Mouse (Mus musculus) forebrain, embryonic 10.5 days (tissue): ENCODE data around the gene Adprm. TPM values are rescaled to one million over a fixed set of nuclear protein-coding genes. Genes with fewer than 3 reads are reported as not detected.

Experiments
- DNase-seq: peaks from one replicate; pipeline ENCODE4 v3.0.0-alpha.2; 2017; ENCODE audit warnings: low spot score; ENCODE audit errors: extremely low spot score
- H3K27ac ChIP-seq: fragments of 300-500 bp; sonication (generic); 2 replicates; pipeline ENCODE4 v1.5.1; 2016; ENCODE audit warnings: mild to moderate bottlenecking
- H3K27me3 ChIP-seq: fragments of 300-500 bp; sonication (generic); 2 replicates; pipeline ENCODE4 v1.6.1; 2016; ENCODE audit warnings: mild to moderate bottlenecking; ENCODE audit not compliant: poor library complexity, severe bottlenecking
- H3K36me3 ChIP-seq: fragments of 300-500 bp; sonication (generic); replicated peaks from 2 replicates; pipeline ENCODE4 v1.6.1; 2016; ENCODE audit warnings: mild to moderate bottlenecking, moderate library complexity
- H3K4me1 ChIP-seq: fragments of 300-500 bp; sonication (generic); 2 replicates; pipeline ENCODE4 v1.6.1; 2016
- H3K4me3 ChIP-seq: fragments of 300-500 bp; sonication (generic); 2 replicates; pipeline ENCODE4 v1.5.1; 2016; ENCODE audit warnings: mild to moderate bottlenecking, moderate library complexity
- H3K9me3 ChIP-seq: fragments of 300-500 bp; sonication (generic); 2 replicates; pipeline ENCODE4 v1.6.1; 2016; ENCODE audit warnings: mild to moderate bottlenecking, moderate library complexity
- whole genome bisulfite sequencing: fragments of 180-500 bp; shearing (Covaris S2); methylation state at CpG from one replicate; pipeline ENCODE4 v1.1.7; 2016; 5-methylcytosine and 5-hydroxymethylcytosine counted together
- polyA plus RNA-seq: library from polyadenylated mRNA; unstranded; fragments of >200 nt; fragmentation: Nextera tagmentation; extraction: Ambion mirVana; gene quantifications from 2 replicates; pipeline ENCODE4 v1.2.1, GENCODE M21; 2016

Adprm gene
- polyA plus RNA-seq, 1 experiment from 2014 or later, result 28.5 TPM

DNA sequence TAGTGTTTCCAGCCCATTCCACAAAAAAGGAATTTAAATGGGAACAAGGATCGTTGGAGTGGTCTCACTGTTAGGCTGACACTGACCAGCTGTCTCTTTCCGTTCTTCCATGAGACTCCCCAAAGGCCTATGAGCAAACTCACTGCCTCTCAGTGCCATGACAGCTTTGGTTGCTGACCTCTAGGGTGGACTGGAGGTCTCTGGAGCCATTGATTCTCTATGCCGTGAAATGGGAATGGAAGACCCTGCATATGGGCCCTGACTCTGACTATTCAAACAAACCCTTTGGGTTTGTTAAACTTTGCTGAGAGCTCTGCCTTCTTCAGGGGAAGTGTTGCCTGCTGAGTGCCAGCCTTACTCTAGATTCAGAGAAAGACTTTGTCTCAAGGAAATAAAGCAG lies 15.3 kb upstream of the Adprm start:
- H3K9me3 ChIP-seq, result no peaks in the 10 kb centered on the region
- no peaks in the 10 kb centered on the region for H3K27me3 ChIP-seq
- 89% methylated on average over 3 of the region's 3 CpGs for WGBS
- H3K27ac ChIP-seq, result no peak overlapping the region
- H3K36me3 ChIP-seq, result peaks cover 52% of the 10 kb centered on the region
- DNase-seq, result no peak
- 0 out of 2 replicates have a peak, but pooled peaks cover 3% of the 10 kb centered on the region for H3K4me1 ChIP-seq
- H3K4me3 ChIP-seq, result no peak overlapping the region

DNA sequence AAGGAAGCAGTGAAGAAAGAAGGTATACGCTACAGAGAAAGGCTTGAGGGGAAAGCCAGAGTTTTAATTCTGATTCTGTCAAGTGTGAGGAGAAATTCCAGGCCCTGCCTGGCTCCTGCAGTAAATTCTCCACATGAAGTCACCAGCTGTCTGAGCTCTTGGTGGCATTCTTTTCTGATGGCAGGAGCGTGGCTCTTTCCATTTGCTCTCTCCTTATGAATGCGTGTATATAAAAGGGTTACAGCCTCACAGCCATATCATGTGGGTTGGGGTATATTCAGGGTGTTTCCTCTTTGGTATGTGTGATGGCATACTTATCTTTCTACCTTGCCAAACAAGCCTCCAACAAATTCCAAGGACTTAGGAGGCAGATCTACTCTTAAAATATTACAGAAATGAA lies 10.3 kb upstream of the Adprm start:
- H3K4me1 ChIP-seq, result no peaks in the 10 kb centered on the region
- H3K9me3 ChIP-seq, result no peaks in the 10 kb centered on the region
- WGBS, result 94% methylated on average over 3 of the region's 3 CpGs
- H3K27ac ChIP-seq, result no peak overlapping the region
- no peak for DNase-seq
- no peak overlapping the region for H3K4me3 ChIP-seq
- peaks cover 97% of the 10 kb centered on the region for H3K36me3 ChIP-seq
- H3K27me3 ChIP-seq, result no peaks in the 10 kb centered on the region

- no peak overlapping the region for H3K27ac ChIP-seq
- no peaks in the 10 kb centered on the region for H3K4me1 ChIP-seq
- DNase-seq, result no peak
- H3K4me3 ChIP-seq, result no peak overlapping the region
- peaks cover 97% of the 10 kb centered on the region for H3K36me3 ChIP-seq
- 93% methylated on average over 2 of the region's 2 CpGs for WGBS
- H3K27me3 ChIP-seq, result no peaks in the 10 kb centered on the region
- no peaks in the 10 kb centered on the region for H3K9me3 ChIP-seq
Measured at GRCm38 (mm10) chr11:67061311-67061710, 8.9 kb upstream of the Adprm start.

DNA sequence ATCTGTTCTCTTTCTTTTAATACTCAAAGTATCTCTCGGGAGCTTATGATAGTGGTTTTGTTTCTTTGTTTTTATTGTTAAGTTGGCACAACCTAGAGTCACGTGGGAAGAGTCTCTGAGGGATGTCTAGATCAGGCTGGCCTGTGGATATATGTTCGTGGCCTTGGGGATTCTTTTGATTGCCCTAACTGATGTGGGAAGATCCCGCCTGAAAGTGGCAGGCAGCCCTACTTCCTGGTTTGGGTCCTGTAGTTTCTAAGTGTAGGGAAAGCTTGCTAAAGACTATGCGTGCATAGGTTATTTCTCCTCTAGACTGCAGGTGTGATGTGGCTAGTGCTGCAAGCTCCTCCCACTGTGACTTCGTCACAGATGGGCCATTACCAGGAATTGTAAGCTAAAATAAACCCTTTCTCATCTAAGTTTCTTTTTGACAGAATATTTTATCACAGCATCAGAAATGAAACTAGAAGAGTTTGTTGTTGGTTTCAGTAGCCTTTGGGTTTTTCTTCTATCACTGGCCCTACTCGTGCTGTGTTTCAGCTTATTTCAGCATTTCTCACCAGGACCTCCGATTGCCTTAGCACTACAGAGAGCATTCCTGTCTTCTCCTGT lies 2.5 kb upstream of the Adprm start:
- H3K27me3 ChIP-seq, result no peaks in the 10 kb centered on the region
- peaks cover 20% of the 10 kb centered on the region for H3K4me1 ChIP-seq
- no peak overlapping the region for H3K4me3 ChIP-seq
- H3K36me3 ChIP-seq, result peaks cover 62% of the 10 kb centered on the region
- WGBS, result 91% methylated on average over 8 of the region's 8 CpGs
- DNase-seq, result no peak
- no peaks in the 10 kb centered on the region for H3K9me3 ChIP-seq
- no peak overlapping the region for H3K27ac ChIP-seq

GRCm38 (mm10) chr11:67051676-67052320 lies 596 bp downstream of the Adprm start:
- no peaks in the 10 kb centered on the region for H3K9me3 ChIP-seq
- 14% methylated on average over 16 of the region's 16 CpGs for WGBS
- H3K4me1 ChIP-seq, result peaks cover 20% of the 10 kb centered on the region
- no peak for DNase-seq
- peak overlapping the region; percentile 89 for H3K27ac ChIP-seq
- H3K36me3 ChIP-seq, result peaks cover 40% of the 10 kb centered on the region
- no peaks in the 10 kb centered on the region for H3K27me3 ChIP-seq
- H3K4me3 ChIP-seq, result peak overlapping the region; percentile 80

DNA sequence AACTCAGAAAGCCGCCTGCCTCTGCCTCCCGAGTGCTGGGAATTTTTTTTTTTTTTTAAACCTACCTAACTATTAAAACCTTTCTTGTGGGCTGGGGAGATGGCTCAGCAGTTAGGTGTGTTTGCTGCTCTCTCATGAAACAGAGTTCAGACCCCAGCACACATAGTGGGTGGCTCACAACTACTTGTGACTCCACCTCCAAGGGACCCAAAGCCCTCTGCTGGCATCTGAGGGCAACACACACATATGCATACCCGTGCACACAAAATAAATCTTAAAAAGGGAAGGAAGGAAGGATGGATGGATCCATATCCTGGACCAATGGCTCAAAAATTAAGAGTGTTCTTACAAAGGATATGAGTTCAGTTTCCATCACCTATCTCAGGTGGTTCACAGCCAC lies 3.1 kb downstream of the Adprm start:
- no peaks in the 10 kb centered on the region for H3K9me3 ChIP-seq
- 90% methylated on average over 3 of the region's 3 CpGs for WGBS

DNA sequence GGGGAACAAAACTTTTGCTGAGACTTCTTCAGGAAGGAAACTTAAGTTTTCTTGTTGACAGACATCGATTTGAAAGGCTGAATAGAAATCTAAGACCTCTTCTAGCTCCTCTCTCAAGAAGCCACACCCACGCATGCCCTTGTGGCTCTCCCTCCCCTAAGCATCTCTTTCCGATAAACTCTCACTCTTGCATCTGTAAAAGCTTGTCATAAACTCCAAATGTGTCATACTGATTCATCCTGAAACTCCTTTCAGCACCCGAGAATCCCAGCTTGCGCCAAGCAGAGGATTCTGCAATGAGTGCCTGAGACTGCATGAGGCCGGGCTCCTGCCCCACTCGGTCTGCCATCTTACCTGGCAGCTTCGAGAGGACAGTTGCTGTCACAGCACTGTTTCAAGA lies 3.9 kb downstream of the Adprm start:
- Histone ChIP-seq H3K36me3 (peaks cover 22% of the 10 kb centered on the region), H3K4me3 (no peak overlapping the region), H3K4me1 (peaks cover 13% of the 10 kb centered on the region), H3K27ac (no peak overlapping the region), H3K9me3 (no peaks in the 10 kb centered on the region), H3K27me3 (no peaks in the 10 kb centered on the region)
- DNase-seq, result no peak
- 92% methylated on average over 8 of the region's 8 CpGs for WGBS

More for the DNA sequence above, 3.1 kb downstream of the Adprm start:
- Histone ChIP-seq H3K4me3 (no peak overlapping the region), H3K36me3 (peaks cover 25% of the 10 kb centered on the region), H3K27ac (no peak overlapping the region), H3K27me3 (no peaks in the 10 kb centered on the region), H3K4me1 (peaks cover 20% of the 10 kb centered on the region)
- no peak for DNase-seq

DNA sequence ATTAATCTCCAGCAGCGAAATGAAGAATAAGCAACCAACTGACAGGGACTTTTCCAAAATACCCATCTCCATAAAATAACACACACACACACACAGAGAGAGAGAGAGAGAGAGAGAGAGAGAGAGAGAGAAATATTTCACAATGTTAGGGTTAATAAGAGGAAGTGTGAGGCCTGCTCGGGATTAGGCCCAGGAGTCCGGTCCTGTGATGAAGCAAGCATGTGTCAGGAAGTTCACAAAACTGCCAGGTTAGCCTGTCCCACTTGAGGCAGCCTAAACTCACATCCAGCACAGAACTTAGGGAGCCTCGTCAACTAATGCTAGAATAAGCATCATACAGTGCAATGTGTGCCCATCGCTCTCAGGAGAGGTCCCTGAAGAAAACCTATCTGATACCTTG lies 5.2 kb downstream of the Adprm start:
- DNase-seq, result no peak
- H3K27ac ChIP-seq, result no peak overlapping the region
- H3K9me3 ChIP-seq, result no peaks in the 10 kb centered on the region
- WGBS, result 92% methylated on average over 5 of the region's 5 CpGs
- no peak overlapping the region for H3K4me3 ChIP-seq
- H3K4me1 ChIP-seq, result peaks cover 14% of the 10 kb centered on the region
- peaks cover 22% of the 10 kb centered on the region for H3K36me3 ChIP-seq
- H3K27me3 ChIP-seq, result no peaks in the 10 kb centered on the region

DNA sequence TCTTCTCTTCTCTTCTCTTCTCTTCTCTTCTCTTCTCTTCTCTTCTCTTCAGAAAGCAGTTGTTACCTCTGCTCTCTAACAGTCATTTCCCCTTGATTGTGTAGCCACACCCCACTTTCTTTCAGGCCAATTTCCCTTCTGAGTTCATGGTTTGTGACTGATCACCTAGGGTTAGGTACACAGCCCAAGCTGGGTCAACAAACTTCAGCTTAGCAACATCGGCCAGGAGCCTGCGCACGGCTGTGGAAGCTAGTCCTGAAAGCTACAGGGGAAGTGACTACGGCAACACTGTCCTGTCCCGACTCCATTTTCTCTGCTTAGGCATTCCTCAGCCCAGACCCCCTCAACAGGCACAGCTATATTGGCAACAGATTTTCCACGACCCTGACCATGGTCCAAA lies 7.4 kb downstream of the Adprm start:
- 88% methylated on average over 6 of the region's 6 CpGs for WGBS

GRCm38 (mm10) chr11:67043007-67043406 lies 9.4 kb downstream of the Adprm start:
- Histone ChIP-seq H3K27me3 (no peaks in the 10 kb centered on the region), H3K4me1 (peaks cover 5% of the 10 kb centered on the region), H3K36me3 (peaks cover 50% of the 10 kb centered on the region), H3K4me3 (no peak overlapping the region), H3K27ac (no peak overlapping the region), H3K9me3 (no peaks in the 10 kb centered on the region)
- no peak for DNase-seq
- 36% methylated on average over 8 of the region's 8 CpGs for WGBS

More for the DNA sequence above, 7.4 kb downstream of the Adprm start:
- no peak for DNase-seq
- Histone ChIP-seq H3K4me3 (no peak overlapping the region), H3K27me3 (no peaks in the 10 kb centered on the region), H3K9me3 (no peaks in the 10 kb centered on the region), H3K4me1 (peaks cover 5% of the 10 kb centered on the region), H3K27ac (no peak overlapping the region), H3K36me3 (peaks cover 40% of the 10 kb centered on the region)

DNA sequence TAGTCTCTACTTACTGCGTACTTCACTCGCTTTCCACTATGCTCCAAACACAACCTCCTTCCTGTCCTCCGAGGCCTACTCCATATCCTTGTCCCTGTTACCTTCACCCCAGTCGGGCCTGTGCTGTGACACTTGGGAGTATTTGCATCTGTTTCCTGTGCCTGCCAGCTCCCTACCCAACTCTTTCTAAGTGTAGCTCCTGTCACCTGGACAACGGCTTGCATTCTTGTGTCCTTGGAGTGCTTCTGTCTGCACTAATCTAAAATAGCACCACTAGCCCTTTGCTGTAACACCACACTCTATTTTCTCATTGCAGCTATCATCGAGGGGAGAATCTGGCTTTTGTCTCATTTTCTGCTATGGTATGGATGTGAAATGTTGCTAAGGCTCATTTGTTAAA lies 11.9 kb downstream of the Adprm start:
- Histone ChIP-seq H3K27me3 (no peaks in the 10 kb centered on the region), H3K4me1 (peaks cover 5% of the 10 kb centered on the region), H3K36me3 (peaks cover 54% of the 10 kb centered on the region), H3K9me3 (no peaks in the 10 kb centered on the region), H3K4me3 (no peak overlapping the region), H3K27ac (no peak overlapping the region)
- 96% methylated on average over 6 of the region's 6 CpGs for whole genome bisulfite sequencing
- no peak for DNase-seq

DNA sequence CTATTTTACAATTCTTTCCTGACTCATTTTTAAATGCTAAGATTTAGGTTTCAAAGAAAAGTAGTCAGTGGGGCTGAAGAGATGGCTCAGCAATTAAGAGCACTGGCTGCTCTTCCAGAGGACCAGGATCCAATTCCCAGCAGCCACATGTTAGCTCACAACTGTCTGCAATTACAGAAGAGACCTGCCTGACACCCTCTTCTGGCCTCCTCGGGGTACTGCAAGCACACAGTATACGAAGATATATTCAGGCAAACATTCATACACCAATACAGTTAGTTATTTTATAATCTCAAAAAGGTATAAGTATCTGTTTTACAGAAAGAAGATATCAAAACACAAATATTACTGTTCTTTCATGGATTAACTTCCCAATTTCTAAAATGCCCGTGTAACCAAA lies 12.6 kb downstream of the Adprm start:
- DNase-seq, result no peak
- peaks cover 53% of the 10 kb centered on the region for H3K36me3 ChIP-seq
- no peak overlapping the region for H3K27ac ChIP-seq
- no peak overlapping the region for H3K4me3 ChIP-seq
- H3K9me3 ChIP-seq, result no peaks in the 10 kb centered on the region
- no peaks in the 10 kb centered on the region for H3K27me3 ChIP-seq
- H3K4me1 ChIP-seq, result peaks cover 5% of the 10 kb centered on the region
- 90% methylated on average over 3 of the region's 3 CpGs for WGBS

DNA sequence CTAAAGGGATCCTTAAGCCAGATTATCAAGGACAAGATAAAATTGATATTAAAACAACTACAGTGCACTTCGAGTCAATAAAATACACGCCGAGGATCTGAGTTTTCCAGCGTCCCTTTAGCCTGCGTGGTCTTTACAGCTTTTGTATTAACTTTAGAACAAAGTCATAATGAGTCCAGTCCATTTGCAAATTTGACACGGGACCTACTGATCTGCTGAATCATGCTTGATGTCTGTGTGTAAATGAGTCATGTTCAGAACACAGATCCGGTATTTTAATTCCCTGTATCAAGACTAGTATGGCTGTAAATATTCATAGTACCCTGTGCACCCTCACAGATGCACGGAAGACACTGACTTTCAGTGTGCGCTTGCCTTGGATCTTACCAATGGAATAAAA lies 15.5 kb downstream of the Adprm start:
- Histone ChIP-seq H3K27ac (no peak overlapping the region), H3K4me3 (no peak overlapping the region), H3K9me3 (no peaks in the 10 kb centered on the region), H3K27me3 (no peaks in the 10 kb centered on the region), H3K36me3 (peaks cover 50% of the 10 kb centered on the region), H3K4me1 (no peaks in the 10 kb centered on the region)
- 94% methylated on average over 9 of the region's 9 CpGs for WGBS
- no peak for DNase-seq
